Mouse (Mus musculus) embryonic fibroblast, embryonic 13.5 days (primary cell): ENCODE measurements at regions not wholly inside any gene's neighbourhood (a gene's known extent, or its start where the extent isn't known, plus 50 kb on each side); places are given as distances from the start of the nearest gene placed in this dataset.

ENCODE experiments used
- CTCF ChIP-seq: IDR thresholded peaks from 2 replicates; pipeline ENCODE4 v1.5.1; 2011; ENCODE audit warnings: mild to moderate bottlenecking, control low read depth, low read length, moderate library complexity, borderline replicate concordance; ENCODE audit not compliant: insufficient read depth
- POLR2A ChIP-seq: IDR thresholded peaks from 2 replicates; pipeline ENCODE4 v1.6.1; 2011; ENCODE audit warnings: low read depth, mild to moderate bottlenecking, control low read depth, low read length, moderate library complexity

DNA sequence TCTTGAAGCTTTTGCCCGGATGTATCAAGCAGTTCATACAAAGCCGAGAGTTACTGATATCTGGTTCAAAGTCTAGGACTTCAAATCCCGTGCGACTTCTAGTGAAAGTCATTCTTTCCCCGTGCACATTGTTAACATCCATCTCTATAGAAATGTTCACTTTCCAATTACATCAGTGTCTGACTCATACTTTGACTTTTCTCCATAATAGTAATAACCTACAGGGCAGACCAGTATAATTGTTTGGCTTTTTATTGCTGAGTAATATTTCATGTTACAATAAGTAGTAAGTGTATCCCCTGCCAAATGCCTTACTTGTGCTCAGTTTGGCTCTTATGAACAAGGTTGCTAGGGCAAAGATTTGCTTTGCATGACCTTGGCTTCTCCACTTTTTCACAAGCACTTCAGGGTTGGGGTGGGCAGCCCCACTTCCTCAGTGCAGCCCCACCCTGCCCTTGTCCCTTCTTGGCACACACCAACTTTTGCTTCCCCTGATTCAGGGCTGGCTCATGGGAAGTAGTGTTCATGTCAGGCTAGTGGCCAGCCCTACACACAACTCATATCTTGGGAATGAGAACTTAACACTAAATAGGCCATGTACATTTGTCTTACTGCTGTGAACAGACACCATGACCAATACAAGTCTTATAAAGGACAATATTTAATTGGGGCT, 229.7 kb downstream of the Ktn1 start:
- TF ChIP-seq CTCF = no peak
- no peak for TF ChIP-seq POLR2A
